Mouse (Mus musculus): Measurements from ENCODE around the gene Agap1. TPM values are rescaled to one million over a fixed set of nuclear protein-coding genes. Genes with fewer than 3 reads are reported as not detected.

Agap1 gene
- polyA plus RNA-seq, 1 experiment from 2014 or later, result 72.2 TPM

- Histone ChIP-seq H3K4me1 (replicated peaks; ENCODE audit: control insufficient read depth, insufficient read depth, low read length) (peaks cover 34% of the 10 kb centered on the region), H3K36me3 (replicated peaks; ENCODE audit: control insufficient read depth, insufficient read depth) (no peaks in the 10 kb centered on the region), H3K4me2 (replicated peaks) (no peak overlapping the region), H3K4me3 (replicated peaks; ENCODE audit: low read length) (no peak overlapping the region), H3K27ac (no peak overlapping the region), H3K27me3 (ENCODE audit: control insufficient read depth, insufficient read depth, low read length) (no peaks in the 10 kb centered on the region), H3K9ac (no peak overlapping the region), H3K9me3 (ENCODE audit: control insufficient read depth, low read length) (no peaks in the 10 kb centered on the region)
- ATAC-seq (ENCODE audit: low FRiP score) (no peak), DNase-seq (ENCODE audit: low spot score) (no peak)
- WGBS, result 97% methylated on average over 3 of the region's 3 CpGs
Observed at GRCm38 (mm10) chr1:89752659-89753058, 298.1 kb downstream of the Agap1 start.

GRCm38 (mm10) chr1:89755358-89755757, 300.8 kb downstream of the Agap1 start:
- peaks cover 26% of the 10 kb centered on the region for H3K4me1 ChIP-seq (replicated peaks; ENCODE audit: control insufficient read depth, insufficient read depth, low read length)
- H3K4me3 ChIP-seq (replicated peaks; ENCODE audit: low read length), result no peak overlapping the region
- DNase-seq (ENCODE audit: low spot score) (no peak), ATAC-seq (ENCODE audit: low FRiP score) (no peak)
- no peak overlapping the region for H3K4me2 ChIP-seq (replicated peaks)
- H3K9ac ChIP-seq, result no peak overlapping the region
- no peaks in the 10 kb centered on the region for H3K9me3 ChIP-seq (ENCODE audit: control insufficient read depth, low read length)
- H3K36me3 ChIP-seq (replicated peaks; ENCODE audit: control insufficient read depth, insufficient read depth), result no peaks in the 10 kb centered on the region
- 43% methylated on average over 12 of the region's 12 CpGs for WGBS
- no peak overlapping the region for H3K27ac ChIP-seq
- H3K27me3 ChIP-seq (ENCODE audit: control insufficient read depth, insufficient read depth, low read length), result no peaks in the 10 kb centered on the region

- no peak overlapping the region for H3K4me2 ChIP-seq (replicated peaks)
- no peak for ATAC-seq (ENCODE audit: low FRiP score)
Observed at GRCm38 (mm10) chr1:89756387-89756786, 301.8 kb downstream of the Agap1 start.

GRCm38 (mm10) chr1:89757545-89757944, 302.9 kb downstream of the Agap1 start:
- Histone ChIP-seq H3K27ac (no peak overlapping the region), H3K4me2 (replicated peaks) (no peak overlapping the region), H3K9me3 (ENCODE audit: control insufficient read depth, low read length) (no peaks in the 10 kb centered on the region), H3K9ac (no peak overlapping the region), H3K27me3 (ENCODE audit: control insufficient read depth, insufficient read depth, low read length) (no peaks in the 10 kb centered on the region), H3K4me1 (replicated peaks; ENCODE audit: control insufficient read depth, insufficient read depth, low read length) (peaks cover 14% of the 10 kb centered on the region; the same call in 1 of the 2 replicates), H3K36me3 (replicated peaks; ENCODE audit: control insufficient read depth, insufficient read depth) (no peaks in the 10 kb centered on the region), H3K4me3 (replicated peaks; ENCODE audit: low read length) (no peak overlapping the region)
- no peak for ATAC-seq (ENCODE audit: low FRiP score)
- WGBS, result 61% methylated on average over 3 of the region's 3 CpGs
- no peak for DNase-seq (ENCODE audit: low spot score)

More at GRCm38 (mm10) chr1:89756387-89756786, 301.8 kb downstream of the Agap1 start:
- H3K9ac ChIP-seq, result no peak overlapping the region; the same call in 1 of the 2 replicates
- H3K27ac ChIP-seq, result no peak overlapping the region
- no peaks in the 10 kb centered on the region for H3K36me3 ChIP-seq (replicated peaks; ENCODE audit: control insufficient read depth, insufficient read depth)
- no peak for DNase-seq (ENCODE audit: low spot score)
- no peak overlapping the region for H3K4me3 ChIP-seq (replicated peaks; ENCODE audit: low read length)
- H3K9me3 ChIP-seq (ENCODE audit: control insufficient read depth, low read length), result no peaks in the 10 kb centered on the region
- H3K4me1 ChIP-seq (replicated peaks; ENCODE audit: control insufficient read depth, insufficient read depth, low read length), result peaks cover 16% of the 10 kb centered on the region
- WGBS, result 19% methylated on average over 8 of the region's 8 CpGs
- H3K27me3 ChIP-seq (ENCODE audit: control insufficient read depth, insufficient read depth, low read length), result no peaks in the 10 kb centered on the region

- WGBS, result 10% methylated on average over 3 of the region's 3 CpGs
Observed at GRCm38 (mm10) chr1:89763912-89764311, 309.3 kb downstream of the Agap1 start.

GRCm38 (mm10) chr1:89766891-89767290, 312.3 kb downstream of the Agap1 start:
- no peak for ATAC-seq (ENCODE audit: low FRiP score)

More at GRCm38 (mm10) chr1:89763912-89764311, 309.3 kb downstream of the Agap1 start:
- no peaks in the 10 kb centered on the region for H3K27me3 ChIP-seq (ENCODE audit: control insufficient read depth, insufficient read depth, low read length)
- DNase-seq (ENCODE audit: low spot score), result no peak
- peaks cover 6% of the 10 kb centered on the region for H3K4me1 ChIP-seq (replicated peaks; ENCODE audit: control insufficient read depth, insufficient read depth, low read length)
- no peak overlapping the region for H3K9ac ChIP-seq
- peaks cover 3% of the 10 kb centered on the region; the same call in 1 of the 2 replicates for H3K36me3 ChIP-seq (replicated peaks; ENCODE audit: control insufficient read depth, insufficient read depth)
- H3K4me3 ChIP-seq (replicated peaks; ENCODE audit: low read length), result no peak overlapping the region
- H3K27ac ChIP-seq, result no peak overlapping the region
- H3K9me3 ChIP-seq (ENCODE audit: control insufficient read depth, low read length), result no peaks in the 10 kb centered on the region
- no peak overlapping the region for H3K4me2 ChIP-seq (replicated peaks)
- ATAC-seq (ENCODE audit: low FRiP score), result no peak

GRCm38 (mm10) chr1:89769641-89770040, 315.0 kb downstream of the Agap1 start:
- WGBS, result 57% methylated on average over 4 of the region's 4 CpGs
- H3K27ac ChIP-seq, result no peak overlapping the region

More at GRCm38 (mm10) chr1:89766891-89767290, 312.3 kb downstream of the Agap1 start:
- Histone ChIP-seq H3K4me3 (replicated peaks; ENCODE audit: low read length) (no peak overlapping the region), H3K9ac (no peak overlapping the region), H3K4me2 (replicated peaks) (no peak overlapping the region), H3K4me1 (replicated peaks; ENCODE audit: control insufficient read depth, insufficient read depth, low read length) (peaks cover 19% of the 10 kb centered on the region), H3K36me3 (replicated peaks; ENCODE audit: control insufficient read depth, insufficient read depth) (peaks cover 3% of the 10 kb centered on the region; the same call in 1 of the 2 replicates), H3K9me3 (ENCODE audit: control insufficient read depth, low read length) (no peaks in the 10 kb centered on the region), H3K27ac (no peak overlapping the region), H3K27me3 (ENCODE audit: control insufficient read depth, insufficient read depth, low read length) (no peaks in the 10 kb centered on the region)
- no peak for DNase-seq (ENCODE audit: low spot score)
- 35% methylated on average over 8 of the region's 8 CpGs for WGBS

GRCm38 (mm10) chr1:89770298-89770697, 315.7 kb downstream of the Agap1 start:
- Histone ChIP-seq H3K9ac (no peak overlapping the region), H3K9me3 (ENCODE audit: control insufficient read depth, low read length) (no peaks in the 10 kb centered on the region), H3K4me3 (replicated peaks; ENCODE audit: low read length) (no peak overlapping the region), H3K36me3 (replicated peaks; ENCODE audit: control insufficient read depth, insufficient read depth) (peaks cover 3% of the 10 kb centered on the region), H3K27ac (no peak overlapping the region), H3K4me1 (replicated peaks; ENCODE audit: control insufficient read depth, insufficient read depth, low read length) (peaks cover 16% of the 10 kb centered on the region), H3K27me3 (ENCODE audit: control insufficient read depth, insufficient read depth, low read length) (no peaks in the 10 kb centered on the region), H3K4me2 (replicated peaks) (no peak overlapping the region)
- WGBS, result 72% methylated on average over 1 of the region's 1 CpGs
- ATAC-seq (ENCODE audit: low FRiP score) (no peak), DNase-seq (ENCODE audit: low spot score) (no peak)

More at GRCm38 (mm10) chr1:89769641-89770040, 315.0 kb downstream of the Agap1 start:
- H3K4me2 ChIP-seq (replicated peaks), result no peak overlapping the region
- peak; percentile 38; the same call in 1 of the 2 replicates for ATAC-seq (ENCODE audit: low FRiP score)
- peaks cover 3% of the 10 kb centered on the region for H3K36me3 ChIP-seq (replicated peaks; ENCODE audit: control insufficient read depth, insufficient read depth)
- peaks cover 16% of the 10 kb centered on the region for H3K4me1 ChIP-seq (replicated peaks; ENCODE audit: control insufficient read depth, insufficient read depth, low read length)
- no peak for DNase-seq (ENCODE audit: low spot score)
- H3K4me3 ChIP-seq (replicated peaks; ENCODE audit: low read length), result no peak overlapping the region
- H3K27me3 ChIP-seq (ENCODE audit: control insufficient read depth, insufficient read depth, low read length), result no peaks in the 10 kb centered on the region
- H3K9ac ChIP-seq, result no peak overlapping the region
- no peaks in the 10 kb centered on the region for H3K9me3 ChIP-seq (ENCODE audit: control insufficient read depth, low read length)

GRCm38 (mm10) chr1:89775750-89776149, 321.1 kb downstream of the Agap1 start:
- H3K4me2 ChIP-seq (replicated peaks), result no peak overlapping the region
- WGBS, result 35% methylated on average over 4 of the region's 4 CpGs
- no peak overlapping the region for H3K27ac ChIP-seq
- H3K27me3 ChIP-seq (ENCODE audit: control insufficient read depth, insufficient read depth, low read length), result no peaks in the 10 kb centered on the region
- ATAC-seq (ENCODE audit: low FRiP score), result no peak
- no peak overlapping the region for H3K4me3 ChIP-seq (replicated peaks; ENCODE audit: low read length)
- peaks cover under 1% of the 10 kb centered on the region; the same call in 1 of the 2 replicates for H3K4me1 ChIP-seq (replicated peaks; ENCODE audit: control insufficient read depth, insufficient read depth, low read length)
- H3K36me3 ChIP-seq (replicated peaks; ENCODE audit: control insufficient read depth, insufficient read depth), result peaks cover 7% of the 10 kb centered on the region
- H3K9ac ChIP-seq, result no peak overlapping the region
- DNase-seq (ENCODE audit: low spot score), result no peak
- H3K9me3 ChIP-seq (ENCODE audit: control insufficient read depth, low read length), result no peaks in the 10 kb centered on the region

GRCm38 (mm10) chr1:89780675-89781074, 326.1 kb downstream of the Agap1 start:
- Histone ChIP-seq H3K9me3 (ENCODE audit: control insufficient read depth, low read length) (no peaks in the 10 kb centered on the region), H3K27ac (no peak overlapping the region), H3K36me3 (replicated peaks; ENCODE audit: control insufficient read depth, insufficient read depth) (peaks cover 9% of the 10 kb centered on the region; the same call in 1 of the 2 replicates), H3K4me3 (replicated peaks; ENCODE audit: low read length) (no peak overlapping the region), H3K4me1 (replicated peaks; ENCODE audit: control insufficient read depth, insufficient read depth, low read length) (peaks cover 22% of the 10 kb centered on the region), H3K4me2 (replicated peaks) (no peak overlapping the region), H3K27me3 (ENCODE audit: control insufficient read depth, insufficient read depth, low read length) (no peaks in the 10 kb centered on the region), H3K9ac (no peak overlapping the region)
- WGBS, result 94% methylated on average over 2 of the region's 2 CpGs
- no peak for DNase-seq (ENCODE audit: low spot score)
- ATAC-seq (ENCODE audit: low FRiP score), result no peak

Measured in hindbrain, embryonic 14.5 days (tissue).